Mouse (Mus musculus) layer of hippocampus, adult 11-12 months (tissue): ENCODE measurements around the gene Chn1.
"Not testable (repeated sequence)": the region's sequence is repeated elsewhere in the genome, so short reads cannot be mapped to it uniquely, and the experiment has no call there.

Experiments
- DNase-seq: peaks from one replicate; pipeline ENCODE4 v3.0.0; 2022; ENCODE audit warnings: low spot score

Gene Chn1

DNA sequence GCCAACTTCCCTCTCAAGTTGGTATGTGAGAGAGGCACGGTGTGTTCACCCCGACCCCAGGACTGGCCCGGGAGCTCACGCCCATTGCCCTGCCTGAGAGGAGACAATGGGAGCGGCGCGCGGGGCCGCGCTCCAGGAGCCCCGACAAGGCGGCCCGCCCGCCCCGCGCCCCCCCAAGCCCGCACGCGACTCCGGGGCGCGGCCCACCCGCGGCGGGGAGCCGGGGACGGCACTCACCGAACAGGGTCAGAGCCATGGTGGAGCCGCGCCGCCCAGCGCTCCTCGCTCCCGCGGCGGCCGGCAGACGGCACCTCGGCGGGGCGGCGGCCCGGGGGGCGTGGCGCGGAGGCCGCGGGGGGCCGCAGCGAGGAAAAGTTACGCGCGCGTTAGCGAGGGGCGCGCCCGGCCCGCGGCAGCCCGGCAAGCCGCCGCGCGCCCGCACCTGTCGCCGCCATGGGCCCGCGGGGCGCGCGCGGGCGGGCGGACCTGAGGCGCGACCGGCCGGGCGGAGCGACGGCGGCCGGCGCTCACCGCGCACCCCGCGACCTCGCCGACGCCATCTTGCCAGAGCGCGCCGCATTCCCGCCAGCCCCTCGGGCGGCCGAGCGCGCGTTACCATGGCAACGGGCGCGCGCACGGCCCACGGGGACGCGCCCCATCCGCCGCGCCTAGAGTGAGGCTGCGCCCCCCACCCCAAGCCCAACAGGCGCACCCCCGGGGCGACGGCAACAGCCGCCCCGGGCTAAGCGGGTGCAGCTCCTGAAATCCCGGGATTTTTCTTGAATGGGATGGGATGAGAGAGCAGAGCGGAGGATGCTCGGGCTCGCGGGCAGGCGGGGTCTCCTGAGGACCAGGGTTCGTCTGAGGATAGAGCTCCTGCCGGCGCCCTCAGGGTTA lies at the start of gene Chn1:
Chn1 (minus strand) TSS at position 561 of the 897 bp plus-strand sequence.
- peak; percentile 58 for DNase-seq

GRCm38 (mm10) chr2:73818742-73819141 lies 43.6 kb upstream of the Chn1 start:
- no peak for DNase-seq

- DNase-seq = no peak
Observed at GRCm38 (mm10) chr2:73807609-73808008, 32.5 kb upstream of the Chn1 start.

DNA sequence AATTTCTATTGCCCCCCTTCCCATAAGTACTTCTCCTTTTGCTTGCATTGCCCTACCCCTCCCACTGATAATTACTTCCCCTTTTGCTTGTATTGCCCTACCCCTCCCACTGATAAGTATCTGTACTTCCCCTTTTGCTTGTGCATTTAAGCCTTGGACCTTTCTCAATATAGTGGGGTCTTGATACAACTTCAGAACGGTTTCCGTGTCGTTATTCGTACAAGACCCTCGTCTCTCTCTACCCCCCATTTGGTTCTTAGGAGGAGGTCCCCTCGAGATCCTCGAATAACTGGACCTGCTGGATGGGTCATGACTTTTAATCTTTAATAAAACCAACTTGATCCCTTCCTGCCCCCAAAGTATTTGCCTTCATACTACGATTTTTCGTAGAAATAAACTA lies 25.0 kb upstream of the Chn1 start:
- DNase-seq = not testable (repeated sequence)

- DNase-seq = no peak
Observed at GRCm38 (mm10) chr2:73798786-73799185, 23.6 kb upstream of the Chn1 start.

GRCm38 (mm10) chr2:73798136-73798535 lies 23.0 kb upstream of the Chn1 start:
- no peak for DNase-seq

- no peak for DNase-seq
Observed at GRCm38 (mm10) chr2:73791846-73792630, 16.9 kb upstream of the Chn1 start.

DNA sequence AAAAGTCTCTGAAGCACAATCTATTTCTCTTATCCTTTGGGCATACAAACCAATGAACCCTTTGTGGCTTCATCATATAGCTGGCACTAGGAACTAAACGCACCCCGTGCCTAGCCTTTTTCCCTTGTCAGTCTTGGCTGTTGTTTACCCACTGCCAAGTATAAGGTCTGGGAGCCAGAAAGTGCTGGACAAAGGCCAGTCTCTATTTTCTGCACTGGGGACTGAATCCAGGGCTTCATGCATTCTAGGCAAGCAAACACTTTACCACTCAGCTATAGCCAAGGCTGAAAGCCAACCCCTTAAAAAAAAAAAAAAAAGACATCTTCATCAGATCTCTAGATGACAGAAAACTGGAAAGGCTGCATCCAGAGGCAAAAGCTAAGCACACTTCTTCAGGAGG lies 15.2 kb upstream of the Chn1 start:
- no peak for DNase-seq

DNA sequence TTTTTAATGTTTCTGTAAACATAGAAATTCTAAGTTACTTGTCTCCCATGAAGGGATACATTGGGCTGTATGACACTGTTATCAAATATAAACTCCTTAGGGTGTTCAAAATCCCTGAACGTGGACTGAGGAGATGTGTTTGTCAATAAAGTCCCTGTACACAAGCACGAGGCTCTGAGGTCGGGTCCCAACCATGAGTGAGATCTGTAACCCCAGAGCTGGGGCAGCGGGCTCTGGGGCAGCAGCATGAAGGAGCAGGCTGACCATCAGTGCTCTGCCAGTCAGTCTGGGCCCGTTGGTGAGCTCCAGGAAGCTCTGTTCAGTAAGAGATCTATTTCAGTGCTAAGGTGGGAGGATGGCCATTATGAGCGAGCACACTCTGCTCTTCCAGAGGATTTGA lies 13.2 kb upstream of the Chn1 start:
- DNase-seq = no peak

DNA sequence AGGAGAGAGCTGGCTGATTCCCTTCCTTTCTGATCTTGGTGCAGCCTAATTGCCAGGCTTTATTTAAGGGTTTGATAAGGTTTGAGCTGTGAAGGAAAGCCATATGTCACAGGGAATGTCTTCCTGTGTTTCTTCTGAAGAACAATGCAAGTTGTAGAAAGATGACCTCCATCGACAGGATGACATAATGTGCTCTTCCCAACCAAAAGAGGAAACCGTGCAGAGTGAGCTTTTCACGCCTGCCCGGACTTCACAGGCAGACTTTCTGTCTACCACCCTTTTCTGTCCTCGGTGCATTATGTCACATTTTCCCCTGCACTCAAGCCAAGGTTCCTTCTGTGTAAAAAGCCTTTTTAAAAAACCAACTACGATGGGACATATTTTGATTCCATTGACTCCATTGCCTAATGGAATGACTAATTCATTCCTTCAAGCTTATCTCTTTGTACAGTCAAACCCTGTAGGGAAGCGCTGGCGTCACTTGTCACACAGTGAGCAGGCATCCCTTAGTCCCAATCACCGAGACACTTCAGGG lies 7.3 kb upstream of the Chn1 start:
- DNase-seq = no peak

DNA sequence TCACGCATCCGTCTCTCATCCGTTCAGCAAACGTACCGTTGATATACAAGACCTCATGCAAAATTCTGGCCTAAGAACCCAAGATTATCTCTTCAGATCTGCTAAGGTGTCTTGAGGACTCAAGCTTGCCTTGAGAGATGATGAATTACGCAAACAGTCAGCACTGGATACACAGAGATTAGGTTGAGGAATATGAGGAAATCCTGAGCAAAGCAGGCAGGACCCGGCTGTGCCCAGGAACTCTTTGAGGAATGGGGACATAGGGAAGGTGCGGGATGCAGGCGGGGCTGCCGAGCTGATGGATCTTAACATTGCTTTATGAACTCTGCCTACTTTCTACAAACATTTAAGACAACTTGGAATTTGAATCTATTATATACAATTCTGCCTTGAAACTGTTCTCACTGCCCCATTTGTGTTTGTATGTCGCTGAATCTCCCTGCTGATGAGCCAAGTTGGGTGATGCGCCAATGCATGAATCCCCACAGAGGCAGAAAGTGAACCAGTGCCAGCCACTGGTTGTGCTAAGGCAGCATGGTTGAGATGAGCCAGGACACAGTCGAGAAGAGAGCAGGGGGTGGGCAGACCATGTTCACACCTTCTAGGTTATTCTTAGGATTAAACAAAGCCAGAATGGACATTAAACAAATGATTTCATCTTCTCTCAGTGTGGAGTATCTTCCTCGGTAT lies 5.3 kb upstream of the Chn1 start:
- no peak for DNase-seq

DNA sequence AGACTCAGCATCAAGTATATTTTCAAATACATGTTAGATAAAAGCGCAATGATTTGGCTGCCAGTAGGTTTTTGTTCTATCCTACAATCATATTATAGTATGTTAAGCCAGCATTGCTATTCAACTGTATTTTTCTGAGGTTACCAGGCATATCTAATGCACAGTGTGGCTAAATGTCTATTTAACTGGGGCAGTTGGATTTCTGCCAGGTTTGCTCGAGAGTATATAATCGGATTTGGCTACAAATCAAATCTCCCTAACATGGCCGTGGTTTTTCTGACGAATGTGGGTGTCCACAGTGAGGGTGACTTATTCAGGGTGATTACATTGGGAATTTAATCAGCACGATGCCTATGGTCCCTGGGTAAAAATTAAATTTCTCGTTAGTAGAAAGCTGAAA lies 4.7 kb upstream of the Chn1 start:
- no peak for DNase-seq

GRCm38 (mm10) chr2:73779016-73779595 lies 4.0 kb upstream of the Chn1 start:
- DNase-seq = no peak

GRCm38 (mm10) chr2:73776936-73777335 lies 1.8 kb upstream of the Chn1 start:
- no peak for DNase-seq

- no peak for DNase-seq
Observed at GRCm38 (mm10) chr2:73775683-73776310, 651 bp upstream of the Chn1 start.

DNA sequence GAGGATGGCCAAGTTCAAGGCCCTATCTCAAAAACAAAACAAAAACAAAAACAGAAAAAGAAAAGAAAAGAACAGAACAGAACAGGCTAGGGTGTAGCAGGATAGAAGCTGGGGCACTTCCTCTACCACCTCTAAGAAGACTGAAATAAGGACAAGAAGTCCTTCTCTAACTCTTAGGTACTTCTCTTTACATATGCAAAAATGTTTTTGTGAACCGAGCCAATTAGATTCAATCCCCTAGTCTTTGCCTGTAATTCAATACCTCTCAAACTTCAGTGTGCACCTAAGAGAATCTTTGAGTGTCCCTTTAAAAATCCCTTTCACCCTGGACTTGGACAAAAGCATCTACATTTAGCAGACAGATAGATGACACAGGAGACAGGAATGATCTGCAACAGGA lies 2.2 kb downstream of the Chn1 start:
- no peak for DNase-seq

DNA sequence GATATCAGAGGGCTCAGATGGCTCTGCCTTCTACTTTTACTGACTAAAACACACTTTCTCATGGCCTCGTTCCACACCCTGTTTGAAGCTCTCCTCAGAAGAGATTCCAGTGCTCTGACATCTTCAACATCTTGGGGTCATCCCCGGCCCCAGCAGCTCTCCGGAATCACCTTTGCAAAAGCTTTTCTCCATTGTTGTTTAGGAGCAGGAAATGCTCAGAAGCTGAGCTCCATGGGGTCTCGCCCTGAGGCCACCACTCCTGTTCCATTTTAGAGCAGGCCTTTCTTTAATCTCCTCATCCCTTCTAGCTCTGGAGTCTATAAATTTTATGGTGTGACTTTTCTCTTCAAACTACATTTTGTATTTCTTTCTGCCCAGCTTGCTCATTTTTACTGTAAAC lies 6.5 kb downstream of the Chn1 start:
- DNase-seq = no peak

DNA sequence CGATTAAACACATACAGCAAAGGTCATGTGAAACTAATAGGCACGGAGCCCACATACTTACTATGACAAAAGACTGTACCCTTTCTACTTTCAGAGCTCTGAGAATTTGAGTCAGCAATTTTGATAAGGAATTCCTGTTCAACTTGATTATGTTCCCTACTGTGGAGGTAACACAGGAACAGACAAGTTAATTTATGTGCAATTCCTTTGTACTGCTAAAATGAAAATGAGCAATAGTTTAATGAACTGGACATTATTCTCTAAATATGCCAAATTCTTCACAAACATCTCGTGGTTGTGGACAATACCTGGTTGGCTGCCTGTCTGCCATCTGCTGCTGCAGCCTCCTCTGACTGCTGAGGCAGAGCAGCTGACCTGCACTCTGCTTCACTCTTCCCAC lies 11.6 kb downstream of the Chn1 start:
- DNase-seq = no peak

- DNase-seq = no peak
Observed at GRCm38 (mm10) chr2:73759899-73760298, 15.2 kb downstream of the Chn1 start.

DNA sequence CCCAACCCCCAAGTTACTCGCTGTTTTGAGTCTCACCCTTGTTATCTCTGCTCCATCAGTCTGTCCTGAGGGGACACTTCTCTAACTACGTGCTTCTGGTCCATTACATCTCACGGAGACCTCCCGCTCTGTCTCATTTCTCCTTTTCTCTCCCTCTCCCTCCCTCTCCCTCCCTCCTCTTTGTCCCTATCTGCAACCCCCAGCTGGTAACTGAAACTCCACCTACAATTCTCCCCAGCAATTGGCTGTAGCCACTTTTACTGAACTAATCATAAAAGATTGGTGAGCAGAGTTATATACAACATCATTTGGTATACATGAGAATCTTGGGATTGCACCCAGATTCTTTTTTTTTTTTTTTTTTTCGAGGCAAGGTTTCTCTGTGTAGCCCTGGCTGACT lies 16.1 kb downstream of the Chn1 start:
- DNase-seq = no peak

- no peak for DNase-seq
Observed at GRCm38 (mm10) chr2:73747297-73747696, 27.8 kb downstream of the Chn1 start.

GRCm38 (mm10) chr2:73746375-73746770 lies 28.8 kb downstream of the Chn1 start:
- no peak for DNase-seq
